Mouse (Mus musculus): ENCODE results near the gene Tgif1.
"Not testable (repeated sequence)": the region's sequence is repeated elsewhere in the genome, so short reads cannot be mapped to it uniquely, and the experiment has no call there.

Gene Tgif1

GRCm38 (mm10) chr17:70838031-70838430 lies 15.3 kb downstream of the Tgif1 start:
- no peak for DNase-seq

DNA sequence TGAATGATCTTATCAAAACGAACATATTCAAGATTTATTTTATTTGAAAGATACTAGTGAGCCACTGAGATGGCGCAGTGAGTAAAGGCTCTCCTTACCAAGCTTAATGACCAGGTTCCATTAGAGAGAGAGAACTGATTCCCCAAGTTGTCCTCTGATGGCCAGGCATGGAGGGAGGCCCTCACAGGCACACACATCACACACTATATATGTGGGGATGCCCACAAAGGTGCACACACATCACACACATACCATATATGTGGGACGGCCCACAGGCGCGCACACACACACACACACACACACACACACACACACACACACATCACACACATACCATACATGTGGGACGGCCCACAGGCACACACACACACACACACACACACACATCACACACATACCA lies 15.9 kb downstream of the Tgif1 start:
- not testable (repeated sequence) for DNase-seq

GRCm38 (mm10) chr17:70836820-70837219 lies 16.5 kb downstream of the Tgif1 start:
- DNase-seq = no peak

DNA sequence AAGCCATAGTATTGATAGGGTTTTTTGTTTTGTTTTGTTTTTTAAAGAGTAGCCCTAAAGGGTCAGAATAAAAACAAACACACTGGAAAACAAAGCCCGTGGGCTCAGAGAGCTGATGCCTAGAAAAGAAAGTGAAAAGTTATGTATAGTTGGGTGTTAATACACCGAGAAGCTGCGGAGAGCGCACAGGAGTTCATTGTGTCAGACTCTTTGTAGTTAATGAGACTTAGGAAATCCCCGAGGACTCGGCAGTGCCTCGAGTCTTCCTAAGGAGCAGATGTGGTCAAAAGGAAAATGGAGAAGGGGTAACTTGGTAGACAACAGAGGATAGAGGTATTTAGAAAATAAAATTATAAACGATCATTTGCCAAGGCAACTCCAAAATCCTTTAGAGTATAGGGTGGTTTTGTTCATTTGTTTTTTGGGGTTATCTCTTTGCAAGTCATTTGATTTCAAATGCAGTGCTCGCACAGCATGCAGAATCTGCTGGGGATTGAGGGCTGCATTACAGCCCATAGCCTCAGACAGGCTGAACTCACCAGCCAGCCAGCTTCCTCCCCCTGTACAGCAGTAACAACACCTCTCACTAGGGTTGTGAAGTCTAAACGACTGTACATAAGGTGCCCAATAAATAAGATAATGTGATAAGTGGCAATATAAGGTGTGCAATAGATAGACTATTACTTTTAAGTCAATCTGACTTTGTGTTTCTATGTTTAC lies 18.1 kb downstream of the Tgif1 start:
- DNase-seq = no peak

DNA sequence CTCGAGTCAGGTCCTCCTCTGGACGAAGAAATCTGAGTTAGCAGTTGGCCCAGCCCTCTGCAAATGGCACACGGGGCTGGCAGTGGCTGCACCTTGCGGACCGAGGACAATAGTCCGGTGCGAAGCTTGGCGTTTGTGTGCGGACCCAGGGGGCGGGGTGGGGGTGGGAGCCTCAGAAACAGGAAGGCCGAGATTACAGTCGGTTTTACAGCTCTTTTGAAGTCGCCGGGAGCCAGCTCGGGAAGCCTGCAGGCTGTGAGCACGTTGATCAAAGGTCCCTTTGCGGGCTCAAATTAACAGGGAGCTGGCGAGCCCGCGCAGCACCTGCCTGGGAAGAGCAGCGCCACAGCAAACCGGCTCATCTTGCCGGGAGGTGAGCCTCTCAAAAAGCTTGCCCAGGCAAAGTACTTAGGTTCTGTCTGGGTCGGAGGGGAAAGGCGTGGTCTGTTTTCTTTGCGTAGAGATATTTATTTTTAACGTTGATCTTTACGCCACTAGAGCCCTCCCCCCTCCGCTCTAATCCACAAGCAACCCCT lies 18.8 kb downstream of the Tgif1 start:
- no peak for DNase-seq

DNA sequence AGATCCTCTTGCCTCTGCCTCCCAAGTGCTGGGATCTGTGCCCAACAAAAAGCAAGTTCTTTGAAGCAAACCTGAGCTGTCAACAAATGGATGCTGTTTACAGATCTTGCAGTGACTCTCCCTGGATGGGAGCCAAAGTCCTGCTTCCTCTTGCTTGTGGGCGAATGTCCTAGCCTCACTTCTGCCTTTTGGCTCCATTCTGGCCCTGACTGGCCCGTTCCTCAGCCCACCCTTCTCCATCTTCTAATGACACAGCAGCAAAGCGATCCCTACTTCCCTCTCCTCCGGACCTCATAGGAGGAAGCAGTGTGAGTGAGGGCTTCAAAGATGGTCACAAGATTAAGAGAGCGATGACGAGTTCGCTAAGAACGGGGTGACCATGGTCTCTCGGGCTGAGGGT lies 20.8 kb downstream of the Tgif1 start:
- peak; percentile 63 for DNase-seq

DNA sequence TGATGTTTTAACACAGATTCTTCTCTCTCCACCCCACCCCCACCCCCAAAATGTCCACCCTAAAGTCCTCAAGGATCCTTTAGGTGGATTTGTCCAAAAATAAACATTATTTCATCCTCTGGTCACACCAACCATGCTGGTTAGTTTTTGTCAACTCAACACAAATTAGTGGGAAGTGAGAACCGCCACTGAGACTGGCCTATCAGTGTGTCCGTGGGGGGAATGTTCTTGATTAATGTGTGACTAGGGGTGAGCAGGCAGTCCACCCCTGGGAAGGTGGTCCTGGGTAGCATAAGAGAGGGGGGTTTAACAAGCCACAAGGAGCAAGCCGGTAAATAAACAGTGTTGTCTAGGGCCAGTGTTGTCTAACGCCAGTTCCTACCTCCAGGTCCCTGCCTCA lies 21.8 kb downstream of the Tgif1 start:
- DNase-seq = no peak

- DNase-seq = no peak
Measured at GRCm38 (mm10) chr17:70829943-70830715, 23.2 kb downstream of the Tgif1 start.

DNA sequence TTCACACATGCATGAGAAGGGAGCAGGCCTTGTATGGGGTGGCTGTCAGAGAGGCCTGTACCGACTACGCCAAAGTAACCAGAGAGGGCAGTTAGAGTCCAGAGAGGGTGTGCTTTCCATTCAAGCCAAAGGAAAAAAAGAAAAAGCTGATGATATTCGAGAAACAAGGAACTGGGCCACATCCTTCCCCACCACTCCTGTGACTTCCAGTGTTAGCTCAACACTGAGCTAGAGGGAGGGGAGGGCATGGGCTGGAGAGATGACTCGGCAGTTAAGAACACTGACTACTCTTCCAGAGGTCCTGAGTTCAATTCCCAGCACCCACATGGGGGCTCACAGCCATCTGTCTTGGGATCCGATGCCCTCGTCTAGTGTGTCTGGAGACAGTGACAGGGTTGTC lies 24.1 kb downstream of the Tgif1 start:
- DNase-seq = no peak

DNA sequence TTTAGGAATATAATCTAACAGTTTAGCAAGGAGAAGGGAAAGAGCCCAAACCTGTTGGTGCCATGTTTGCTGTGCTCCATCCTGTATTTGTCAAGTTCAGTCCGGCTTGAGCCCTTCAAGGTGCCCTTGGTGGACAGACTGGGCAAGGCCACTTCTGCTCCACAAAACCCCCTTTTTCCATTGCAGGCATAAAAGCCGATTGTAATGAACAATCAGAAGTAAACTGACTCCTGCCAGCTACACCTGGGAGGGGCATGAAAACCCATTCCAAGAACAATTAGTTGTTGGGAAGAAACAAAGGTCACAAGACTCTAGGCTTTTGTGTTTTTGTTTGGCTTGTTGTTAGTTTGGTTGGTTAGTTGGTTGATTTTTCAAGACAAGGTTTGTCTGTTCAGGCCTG lies 24.8 kb downstream of the Tgif1 start:
- DNase-seq = no peak

- no peak for DNase-seq
Measured at GRCm38 (mm10) chr17:70828180-70828528, 25.2 kb downstream of the Tgif1 start.

- not testable (repeated sequence) for DNase-seq
Measured at GRCm38 (mm10) chr17:70827463-70828179, 25.7 kb downstream of the Tgif1 start.

DNA sequence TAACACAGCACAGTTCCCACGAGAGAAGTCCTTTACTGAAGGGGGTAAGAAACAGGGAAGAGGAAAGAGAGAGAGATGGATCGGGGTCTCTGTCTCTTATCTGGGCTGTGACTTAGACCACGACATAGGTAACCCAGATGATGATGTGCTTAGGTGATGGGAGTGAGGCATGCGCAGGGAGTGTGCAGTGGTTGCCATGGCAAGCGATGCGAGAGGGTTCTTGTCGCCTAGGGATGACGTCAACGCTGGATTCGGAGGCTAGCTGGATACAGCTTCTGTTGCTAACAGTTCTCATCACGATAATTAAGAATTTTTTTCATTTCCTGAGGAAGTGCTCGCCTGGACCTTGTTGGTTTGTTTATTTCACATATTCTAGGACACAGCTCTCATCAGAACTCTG lies 27.1 kb downstream of the Tgif1 start:
- DNase-seq = peak; percentile 80

GRCm38 (mm10) chr17:70823083-70823482 lies 30.3 kb downstream of the Tgif1 start:
- no peak for DNase-seq

- no peak for DNase-seq
Measured at GRCm38 (mm10) chr17:70817862-70818451, 35.4 kb downstream of the Tgif1 start.

DNA sequence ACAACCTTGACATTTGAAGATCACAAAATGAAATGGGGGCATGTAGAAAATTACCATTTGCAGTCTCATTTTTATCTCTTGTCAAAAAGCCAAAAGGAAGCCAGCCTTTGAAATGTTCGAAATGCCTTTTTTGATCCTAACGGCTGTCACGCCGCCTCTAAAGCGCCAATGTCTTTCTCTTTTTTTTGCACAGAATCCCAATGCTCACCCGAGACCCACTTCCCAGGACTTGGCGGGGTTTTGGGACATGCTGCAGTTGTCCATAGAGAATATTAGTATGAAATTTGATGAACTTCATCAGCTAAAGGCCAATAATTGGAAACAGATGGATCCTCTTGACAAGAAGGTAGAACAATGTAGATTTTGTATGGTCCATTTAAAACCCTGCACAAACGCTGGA lies 38.3 kb downstream of the Tgif1 start:
- DNase-seq = no peak

GRCm38 (mm10) chr17:70810795-70811194 lies 42.6 kb downstream of the Tgif1 start:
- DNase-seq = no peak

GRCm38 (mm10) chr17:70809776-70810175 lies 43.6 kb downstream of the Tgif1 start:
- DNase-seq = no peak

- no peak for DNase-seq
Measured at GRCm38 (mm10) chr17:70808837-70809236, 44.5 kb downstream of the Tgif1 start.

GRCm38 (mm10) chr17:70807885-70808284 lies 45.5 kb downstream of the Tgif1 start:
- DNase-seq = no peak

GRCm38 (mm10) chr17:70806600-70806999 lies 46.7 kb downstream of the Tgif1 start:
- no peak for DNase-seq

DNA sequence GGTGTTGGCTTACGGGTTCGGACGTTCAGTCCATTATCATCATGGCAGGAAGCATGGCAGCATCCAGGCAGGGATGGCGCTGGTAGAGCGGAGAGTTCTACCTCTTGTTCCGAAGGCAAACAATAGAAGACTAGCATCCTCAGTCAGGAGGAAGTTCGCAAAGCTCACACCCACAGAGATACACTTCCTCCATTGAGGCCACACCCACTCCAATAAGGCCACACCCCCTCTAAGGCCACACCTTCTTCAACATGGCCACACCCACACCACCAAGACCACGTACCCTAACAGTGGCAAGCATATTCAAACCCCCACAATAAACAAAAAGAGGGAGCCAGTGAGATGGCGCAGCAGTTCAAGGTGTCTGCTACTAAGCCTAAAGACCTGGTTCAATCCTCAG lies 47.5 kb downstream of the Tgif1 start:
- no peak for DNase-seq

GRCm38 (mm10) chr17:70802022-70802421 lies 51.3 kb downstream of the Tgif1 start:
- DNase-seq = no peak
